Mouse (Mus musculus) G1E (cell line): ENCODE measurements at regions not wholly inside any gene's neighbourhood (a gene's known extent, or its start where the extent isn't known, plus 50 kb on each side); places are given as distances from the start of the nearest gene placed in this dataset.

Experiments
- CTCF ChIP-seq: IDR thresholded peaks from 2 replicates; pipeline ENCODE4 v1.5.1; 2012; ENCODE audit warnings: low read depth, low read length, inconsistent platforms, mixed read lengths
- GATA1 ChIP-seq: IDR thresholded peaks from 2 replicates; pipeline ENCODE4 v1.6.1; 2012; ENCODE audit warnings: borderline replicate concordance, low read length, inconsistent platforms, mixed read lengths
- POLR2AphosphoS5 ChIP-seq: IDR thresholded peaks from 2 replicates; pipeline ENCODE4 v1.6.1; 2012; ENCODE audit warnings: low read depth, low read length, inconsistent platforms; ENCODE audit not compliant: insufficient replicate concordance
- TAL1 ChIP-seq: conservative IDR thresholded peaks from 2 replicates; pipeline ENCODE4 v1.6.1; 2012; ENCODE audit warnings: low read depth, low read length, inconsistent platforms, mixed read lengths

DNA sequence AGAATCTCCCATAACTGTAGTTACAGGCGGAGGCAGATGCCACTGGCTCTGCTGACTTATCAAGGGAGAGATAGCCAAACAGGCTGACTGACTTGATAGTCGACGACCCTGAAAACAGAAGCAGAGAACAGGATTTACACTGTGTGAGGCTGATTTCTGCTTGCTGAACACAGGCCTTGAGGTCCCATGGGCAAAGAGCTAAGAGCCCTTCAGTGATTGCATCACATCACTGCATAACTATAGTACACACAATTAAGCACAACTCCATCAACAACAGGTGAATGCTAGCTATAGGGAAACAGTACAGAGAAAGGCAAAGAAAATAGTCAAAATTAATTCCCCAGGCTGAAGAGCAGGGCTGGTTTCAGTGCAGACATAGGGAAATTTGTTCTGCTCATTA, 203.3 kb downstream of the Irs2 start:
- no peak for TF ChIP-seq CTCF
- no peak for TF ChIP-seq TAL1
- TF ChIP-seq GATA1, result no peak
- TF ChIP-seq POLR2AphosphoS5, result no peak
